Mouse (Mus musculus) CH12.LX (cell line): ENCODE measurements around the gene Cped1. TPM values are rescaled to one million over a fixed set of nuclear protein-coding genes. Genes with fewer than 3 reads are reported as not detected.

Experiments used
- DNase-seq: peaks from one replicate; pipeline ENCODE4 v3.0.0-alpha.2; 2013; ENCODE audit errors: extremely low read depth
- H3K27ac ChIP-seq: 2 replicates; pipeline ENCODE4 v1.5.1; 2012; ENCODE audit warnings: low read depth, mild to moderate bottlenecking, control low read depth, moderate library complexity; ENCODE audit not compliant: insufficient read depth
- H3K27me3 ChIP-seq: replicated peaks from 2 replicates; pipeline ENCODE3; 2012; ENCODE audit warnings: inconsistent platforms
- H3K36me3 ChIP-seq, 2 experiments: replicated peaks in 1 of 2; 2 replicates each; pipeline versions ENCODE3 to v1.6.1; 2012; ENCODE audit warnings: inconsistent platforms in 1 of 2, low read length in 1 of 2, mild to moderate bottlenecking in 1 of 2, mixed read lengths in 1 of 2, moderate library complexity in 1 of 2; ENCODE audit not compliant: control insufficient read depth in 1 of 2, insufficient read depth in 1 of 2
- H3K4me1 ChIP-seq, 2 experiments: 2 replicates each; pipeline ENCODE4 v1.6.1; 2012; ENCODE audit warnings: inconsistent platforms in 1 of 2, moderate library complexity in 1 of 2; ENCODE audit not compliant: insufficient read depth in 2 of 2, control insufficient read depth in 1 of 2
- H3K4me2 ChIP-seq: 2 replicates; pipeline ENCODE4 v1.6.1; 2012; ENCODE audit warnings: low read depth, mild to moderate bottlenecking, control low read depth; ENCODE audit not compliant: poor library complexity, insufficient read depth, severe bottlenecking
- H3K4me3 ChIP-seq, 3 experiments: fragments of 150-350 bp in 1 of 3; sonication (generic) in 1 of 3; replicated peaks in 1 of 3; 2 replicates each; pipeline versions ENCODE3 to v1.5.1; 2011 to 2012; ENCODE audit warnings: low read depth in 2 of 3, low read length in 2 of 3, mild to moderate bottlenecking in 2 of 3, moderate library complexity in 2 of 3, control low read depth in 1 of 3, improper control_type of control experiment in 1 of 3, inconsistent platforms in 1 of 3, mixed read lengths in 1 of 3; ENCODE audit not compliant: poor library complexity in 1 of 3
- H3K79me2 ChIP-seq: replicated peaks from 2 replicates; pipeline ENCODE4 v1.6.1; 2012; ENCODE audit warnings: mild to moderate bottlenecking, moderate library complexity; ENCODE audit not compliant: control insufficient read depth, poor library complexity, insufficient read depth, severe bottlenecking; ENCODE audit errors: extremely low read depth
- H3K9ac ChIP-seq: 2 replicates; pipeline ENCODE4 v1.6.1; 2012; ENCODE audit warnings: low read depth, mild to moderate bottlenecking, control low read depth, moderate library complexity; ENCODE audit not compliant: insufficient read depth
- H3K9me3 ChIP-seq: replicated peaks from 2 replicates; pipeline ENCODE3; 2012; ENCODE audit warnings: low read length, inconsistent platforms, mixed read lengths
- BHLHE40 ChIP-seq: IDR thresholded peaks from 2 replicates; pipeline ENCODE4 v1.6.1; 2011; ENCODE audit warnings: mild to moderate bottlenecking, low read depth, low read length, improper control_type of control experiment
- EP300 ChIP-seq: IDR thresholded peaks from 2 replicates; pipeline ENCODE4 v1.6.1; 2011; ENCODE audit warnings: low read length, improper control_type of control experiment
- ETS1 ChIP-seq: conservative IDR thresholded peaks from 2 replicates; pipeline ENCODE4 v1.6.1; 2012; ENCODE audit warnings: low read depth, mild to moderate bottlenecking, inconsistent platforms, low read length, improper control_type of control experiment, moderate library complexity
- GABPA ChIP-seq: IDR thresholded peaks from 2 replicates; pipeline ENCODE4 v1.6.1; 2012; ENCODE audit warnings: low read depth, low read length, improper control_type of control experiment, inconsistent platforms; ENCODE audit not compliant: insufficient replicate concordance
- HCFC1 ChIP-seq: IDR thresholded peaks from 2 replicates; pipeline ENCODE4 v1.6.1; 2012; ENCODE audit warnings: low read depth, mild to moderate bottlenecking, inconsistent platforms, low read length, improper control_type of control experiment
- IRF4 ChIP-seq: IDR thresholded peaks from 2 replicates; pipeline ENCODE4 v1.6.1; 2014; ENCODE audit warnings: low read depth, mild to moderate bottlenecking, inconsistent platforms, low read length, improper control_type of control experiment
- JUN ChIP-seq: IDR thresholded peaks from 2 replicates; pipeline ENCODE4 v1.6.1; 2011; ENCODE audit warnings: low read depth, mild to moderate bottlenecking, low read length, improper control_type of control experiment, moderate library complexity; ENCODE audit not compliant: insufficient read depth
- JUND ChIP-seq: conservative IDR thresholded peaks from 2 replicates; pipeline ENCODE4 v1.6.1; 2011; ENCODE audit warnings: low read depth, low read length, improper control_type of control experiment
- KAT2A ChIP-seq: IDR thresholded peaks from 2 replicates; pipeline ENCODE4 v1.6.1; 2012; ENCODE audit warnings: low read length, improper control_type of control experiment, inconsistent platforms; ENCODE audit not compliant: insufficient replicate concordance
- MAFK ChIP-seq: IDR thresholded peaks from 2 replicates; pipeline ENCODE4 v1.6.1; 2011; ENCODE audit warnings: low read length, improper control_type of control experiment; ENCODE audit not compliant: insufficient replicate concordance
- MEF2A ChIP-seq: IDR thresholded peaks from 2 replicates; pipeline ENCODE4 v1.6.1; 2014; ENCODE audit warnings: low read depth, mild to moderate bottlenecking, inconsistent platforms, low read length, improper control_type of control experiment, borderline replicate concordance
- NELFE ChIP-seq: IDR thresholded peaks from 2 replicates; pipeline ENCODE4 v1.6.1; 2011; ENCODE audit warnings: low read depth, low read length, improper control_type of control experiment
- NRF1 ChIP-seq: IDR thresholded peaks from 2 replicates; pipeline ENCODE4 v1.6.1; 2014; ENCODE audit warnings: low read depth, mild to moderate bottlenecking, inconsistent platforms, low read length, improper control_type of control experiment, moderate library complexity
- POLR2AphosphoS2 ChIP-seq: IDR thresholded peaks from 2 replicates; pipeline ENCODE4 v1.6.1; 2011; ENCODE audit warnings: low read depth, low read length, improper control_type of control experiment
- SIN3A ChIP-seq: IDR thresholded peaks from 2 replicates; pipeline ENCODE4 v1.6.1; 2012; ENCODE audit warnings: low read length, improper control_type of control experiment, inconsistent platforms
- TBP ChIP-seq: conservative IDR thresholded peaks from 2 replicates; pipeline ENCODE4 v1.6.1; 2011; ENCODE audit warnings: low read depth, low read length, improper control_type of control experiment
- TCF12 ChIP-seq: IDR thresholded peaks from 2 replicates; pipeline ENCODE4 v1.6.1; 2014; ENCODE audit warnings: low read depth, mild to moderate bottlenecking, inconsistent platforms, low read length, improper control_type of control experiment
- UBTF ChIP-seq: IDR thresholded peaks from 2 replicates; pipeline ENCODE4 v1.6.1; 2012; ENCODE audit warnings: low read depth, mild to moderate bottlenecking, inconsistent platforms, low read length, improper control_type of control experiment, moderate library complexity
- USF1 ChIP-seq: IDR thresholded peaks from 2 replicates; pipeline ENCODE4 v1.6.1; 2014; ENCODE audit warnings: low read depth, mild to moderate bottlenecking, inconsistent platforms, low read length, improper control_type of control experiment
- USF2 ChIP-seq: conservative IDR thresholded peaks from 2 replicates; pipeline ENCODE4 v1.6.1; 2011; ENCODE audit warnings: low read depth, low read length, improper control_type of control experiment
- ZC3H11A ChIP-seq: IDR thresholded peaks from 2 replicates; pipeline ENCODE4 v1.6.1; 2012; ENCODE audit warnings: low read depth, mild to moderate bottlenecking, inconsistent platforms, low read length, improper control_type of control experiment
- ZKSCAN1 ChIP-seq: IDR thresholded peaks from 2 replicates; pipeline ENCODE4 v1.6.1; 2012; ENCODE audit warnings: low read depth, inconsistent platforms, low read length, improper control_type of control experiment, borderline replicate concordance
- dilution Hi-C: fragments of 300-500 bp; cut with MboI; formaldehyde crosslinking; loops from 2 replicates; pipeline ENCODE4 v1.14.3; 2020; ENCODE audit warnings: low sequenced_read_pairs; ENCODE audit not compliant: extremely low pct_unique_long_range_greater_than_20kb, extremely low pct_ligation_motif_present
- in situ Hi-C: fragments of 300-500 bp; cut with MboI; formaldehyde crosslinking; loops from 3 replicates; pipeline ENCODE4 v1.14.3; 2019; ENCODE audit warnings: low sequenced_read_pairs, low pct_ligation_motif_present, low pct_unique_long_range_greater_than_20kb, mixed read lengths
- polyA plus RNA-seq: library from polyadenylated mRNA; unstranded; fragments of >175 nt; gene quantifications from 2 replicates; pipeline ENCODE4 v1.2.1, GENCODE M21; 2012; ENCODE audit warnings: low read depth; ENCODE audit not compliant: insufficient read length
- total RNA-seq, 2 experiments: library from RNA; depleted of rRNA; stranded (reverse); fragments of 300-350 nt in 1 of 2; fragments of >200 nt in 1 of 2; gene quantifications; 2 replicates each; pipeline ENCODE4 v1.2.3; 2012 to 2014

Cped1 gene
- total and polyA plus RNA-seq, 3 experiments: 0.51 to 6.8 (median 1.1) TPM

DNA sequence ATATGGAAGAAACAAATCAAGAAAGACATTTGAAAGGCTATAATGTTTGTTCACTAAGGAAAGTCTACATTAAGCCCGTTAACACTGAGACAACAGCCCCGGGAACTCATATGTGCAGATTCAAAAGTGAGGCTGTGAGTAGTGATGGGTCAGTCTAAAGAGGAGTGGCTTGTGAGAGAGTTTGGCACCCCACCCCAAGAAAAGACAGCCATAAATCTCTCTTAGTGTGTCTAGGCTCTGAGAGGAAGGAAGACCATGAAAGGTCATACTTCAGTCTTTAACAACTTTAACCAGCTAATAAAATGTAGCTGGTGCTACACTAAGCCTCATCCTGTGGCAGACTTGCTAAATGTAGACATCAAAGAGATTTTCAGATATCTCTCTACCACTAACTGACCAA is 61.4 kb downstream of the Cped1 start:
- Histone ChIP-seq H3K4me2 (no peak overlapping the region), H3K4me3 (no peak overlapping the region), H3K27ac (no peak overlapping the region), H3K27me3 (no peaks in the 10 kb centered on the region), H3K9me3 (no peaks in the 10 kb centered on the region), H3K79me2 (no peaks in the 10 kb centered on the region), H3K9ac (no peak overlapping the region), H3K4me1 (no peaks in the 10 kb centered on the region), H3K36me3 (no peaks in the 10 kb centered on the region)
- DNase-seq: no peak
- in situ Hi-C loops (no loop called here), dilution Hi-C loops (no loop called here)
- TF ChIP-seq ZC3H11A (no peak), JUN (no peak), GABPA (no peak), USF2 (no peak), KAT2A (no peak), IRF4 (no peak), NRF1 (no peak), UBTF (no peak), JUND (no peak), BHLHE40 (no peak), POLR2AphosphoS2 (no peak), TBP (no peak), HCFC1 (no peak), TCF12 (no peak), ZKSCAN1 (no peak), EP300 (no peak), MAFK (no peak), USF1 (no peak), MEF2A (no peak), SIN3A (no peak)

DNA sequence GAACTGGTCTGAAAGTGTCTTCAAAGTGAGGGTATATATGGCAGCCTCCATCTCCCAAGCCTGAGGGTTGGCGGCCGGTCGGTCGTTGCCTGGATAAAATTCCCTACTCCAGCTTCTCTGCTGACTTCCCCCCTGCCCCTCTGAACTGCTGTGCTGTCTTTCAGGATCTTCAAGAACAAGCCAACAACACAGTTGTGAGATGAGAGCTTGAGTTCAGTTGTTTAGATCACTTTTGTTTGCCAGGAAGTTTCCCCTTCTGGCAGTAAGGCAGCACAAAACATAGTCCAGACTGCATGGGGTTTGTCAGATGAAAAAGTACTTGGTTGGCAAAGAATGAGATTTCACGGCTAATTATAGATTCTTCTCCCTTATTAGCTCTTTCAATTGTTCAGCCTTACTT is 63.4 kb downstream of the Cped1 start:
- in situ Hi-C loops (no loop called here), dilution Hi-C loops (no loop called here)
- Histone ChIP-seq H3K36me3 (no peaks in the 10 kb centered on the region), H3K27me3 (no peaks in the 10 kb centered on the region), H3K9ac (no peak overlapping the region), H3K4me2 (no peak overlapping the region), H3K79me2 (no peaks in the 10 kb centered on the region), H3K27ac (no peak overlapping the region), H3K4me1 (no peaks in the 10 kb centered on the region), H3K9me3 (no peaks in the 10 kb centered on the region), H3K4me3 (no peak overlapping the region)
- TF ChIP-seq ETS1 (no peak), NELFE (no peak), HCFC1 (no peak)
- DNase-seq: no peak
